Comparison of ENCODE assay signal across 31 mouse cellular contexts in genomic region chr15:83629716-83630115, GRCm38 (mm10). TPM values are rescaled to one million over a fixed set of nuclear protein-coding genes. Genes with fewer than 3 reads are reported as not detected.
DNase-seq lines count a peak whose midpoint lies in the region; ATAC-seq and TF ChIP-seq lines count a peak whose summit lies in the region.
"Had no signal": no experiment of that assay in that cellular context is flagged by ENCODE, and none has a peak within 500 bp of the region (broad histone marks: within the 10 kb centered on the region; RNA-seq: fewer than 3 reads in every experiment).

No protein-coding gene starts in this region.

- intact Hi-C loops in heart, adult 2 months (cut with DNase I): loop anchor here (10.0 kb wide), 1 partner anchor 425 kb away; no protein-coding TSS in a partner anchor
- intact Hi-C loops in heart, postnatal 10 days (cut with DNase I): no loop called here

- no peaks in the 10 kb centered on the region for H3K27me3 ChIP-seq in heart, adult 2 months (ENCODE audit: control insufficient read depth, insufficient read depth, low read length)
- H3K27me3 ChIP-seq in liver, postnatal 0 days (ENCODE audit: insufficient read depth, low read length): no peaks in the 10 kb centered on the region
- H3K27me3 ChIP-seq: heart, embryonic 13.5 days; liver, embryonic 15.5 days; midbrain, embryonic 12.5 days; neural tube, embryonic 13.5 days had no signal

- no peak for DNase-seq in heart, adult 2 months
- no peak for DNase-seq in heart, adult 9 months (ENCODE audit: low spot score in 2 of 2)
- DNase-seq in liver, postnatal 0 days: no peak
- DNase-seq in liver (no peak), ES-CJ7 (ENCODE audit: low read depth, low spot score) (peak; percentile 24)
- no peak for DNase-seq in brain, embryonic 14.5 days (ENCODE audit: low read depth)
- DNase-seq in ovary, postnatal 14 days (ENCODE audit: low spot score): no peak
- DNase-seq in heart, postnatal 10 days: no peak
- DNase-seq: adrenal gland, adult 2 months; cerebellum, adult 11 months; cerebellum, adult 9-10 months; cerebellum, postnatal 36 days; gastrocnemius, postnatal 25 days; heart, adult 18-20 months; heart, postnatal 14 days; kidney, adult 8-10 months; layer of hippocampus, adult 9-11 months; left cerebral cortex, postnatal 4 days; lung, postnatal 4 days; thymus, adult 18-20 months; thymus, postnatal 36 days had no signal

- no peak for TF ChIP-seq EP300 in heart, adult 2 months (IDR thresholded peaks at IDR 0.05; ENCODE audit: insufficient read depth, low read depth, low read length)
- no peak for TF ChIP-seq EP300 in liver, postnatal 0 days (IDR thresholded peaks at IDR 0.05; ENCODE audit: low read depth)

- no peak for TF ChIP-seq POLR2A in heart, adult 2 months (IDR thresholded peaks at IDR 0.05; ENCODE audit: insufficient read depth, low read depth, low read length)
- no peak for TF ChIP-seq POLR2A in brain, embryonic 14.5 days (IDR thresholded peaks at IDR 0.05; ENCODE audit: borderline replicate concordance, extremely low read depth, insufficient read depth, insufficient read length, poor library complexity, severe bottlenecking)

- H3K4me2 ChIP-seq in liver, postnatal 0 days (ENCODE audit: low read depth, low read length): no peak overlapping the region
- H3K4me2 ChIP-seq: heart, embryonic 13.5 days; liver, embryonic 15.5 days; midbrain, embryonic 12.5 days; neural tube, embryonic 13.5 days had no signal

- no peaks in the 10 kb centered on the region for H3K9me3 ChIP-seq in liver, postnatal 0 days (ENCODE audit: low read length)
- H3K9me3 ChIP-seq: liver, embryonic 15.5 days had no signal

- H3K4me1 ChIP-seq in heart, adult 2 months (ENCODE audit: control insufficient read depth, insufficient read depth, low read length): no peaks in the 10 kb centered on the region
- H3K4me1 ChIP-seq in liver, postnatal 0 days (ENCODE audit: insufficient read depth): no peaks in the 10 kb centered on the region
- H3K4me1 ChIP-seq: heart, embryonic 13.5 days; liver, embryonic 15.5 days; midbrain, embryonic 12.5 days; neural tube, embryonic 13.5 days had no signal

- H3K27ac ChIP-seq in heart, adult 2 months: no peak overlapping the region
- no peak overlapping the region for H3K27ac ChIP-seq in liver, postnatal 0 days (ENCODE audit: low read depth)
- H3K27ac ChIP-seq: heart, embryonic 13.5 days; kidney, postnatal 0 days; liver, embryonic 15.5 days; midbrain, embryonic 12.5 days; neural tube, embryonic 13.5 days had no signal

- no peaks in the 10 kb centered on the region for H3K79me2 ChIP-seq in heart, adult 2 months (replicated peaks; ENCODE audit: control insufficient read depth, insufficient read depth, low read length)

- H3K36me3 ChIP-seq in heart, adult 2 months (ENCODE audit: control insufficient read depth, insufficient read depth, low read length): no peaks in the 10 kb centered on the region
- H3K36me3 ChIP-seq in liver, postnatal 0 days (replicated peaks; ENCODE audit: insufficient read depth, low read length): no peaks in the 10 kb centered on the region
- H3K36me3 ChIP-seq: liver, embryonic 15.5 days had no signal

- peak; percentile 19; the same call in 1 of the 2 replicates for TF ChIP-seq CTCF in heart, adult 2 months (IDR thresholded peaks at IDR 0.05)
- TF ChIP-seq CTCF in liver, postnatal 0 days (IDR thresholded peaks at IDR 0.05; ENCODE audit: low read depth): peak; percentile 35
- TF ChIP-seq CTCF in brain, embryonic 14.5 days (IDR thresholded peaks at IDR 0.05; ENCODE audit: borderline replicate concordance, extremely low read depth, insufficient read depth, insufficient read length): peak; percentile 19; the same call in 1 of the 2 replicates

- H3K9ac ChIP-seq in heart, adult 2 months (ENCODE audit: low read depth, low read length): no peak overlapping the region
- no peak overlapping the region for H3K9ac ChIP-seq in liver, postnatal 0 days (replicated peaks)
- H3K9ac ChIP-seq: heart, embryonic 13.5 days; liver, embryonic 15.5 days; midbrain, embryonic 12.5 days; neural tube, embryonic 13.5 days had no signal

- no peak for ATAC-seq in liver, postnatal 0 days
- ATAC-seq: forebrain, embryonic 14.5 days; hindbrain, embryonic 16.5 days; lung, postnatal 0 days; Patski had no signal

- H3K4me3 ChIP-seq in heart, adult 2 months: no peak overlapping the region
- no peak overlapping the region for H3K4me3 ChIP-seq in liver, postnatal 0 days (ENCODE audit: low read depth, low read length)
- H3K4me3 ChIP-seq: heart, embryonic 13.5 days; liver, embryonic 15.5 days; megakaryocyte, embryonic 14.5 days; midbrain, embryonic 12.5 days; neural tube, embryonic 13.5 days had no signal

- WGBS in heart, adult 2 months: 73% methylated on average over 3 of the region's 3 CpGs
- 62% methylated on average over 3 of the region's 3 CpGs for WGBS in liver, postnatal 0 days (ENCODE audit: insufficient replicate concordance)

RNA-seq across cellular contexts. Expression of gene Ttll12, which starts 34.8 kb away (rescaled TPM):
- total RNA-seq in heart, adult 2 months (2021): 1 to 10 TPM; 4.5 to 5.5 TPM
- polyA plus RNA-seq in heart, adult 2 months (2012; rRNA removed): 9.9 and 10.6 TPM in 2 replicates
- 10.9 and 12.9 TPM in 2 replicates for polyA plus RNA-seq in liver, postnatal 0 days (2015; fragmentation: Nextera tagmentation; extraction: Ambion mirVana)
- polyA plus RNA-seq in brain, embryonic 14.5 days (2012; rRNA removed): 49.8 and 56.6 TPM in 2 replicates
- total RNA-seq in heart, postnatal 10 days (2021): 1 to 10 TPM; 6.4 to 9.0 TPM
